Mouse (Mus musculus) bone marrow, adult 2 months (tissue): ENCODE results near the gene Camk2n2. TPM values are rescaled to one million over a fixed set of nuclear protein-coding genes. Genes with fewer than 3 reads are reported as not detected.

ENCODE experiments used
- H3K27ac ChIP-seq: fragments of 200-500 bp; 2 replicates; pipeline ENCODE4 v1.5.1; 2012; ENCODE audit warnings: low read depth, mild to moderate bottlenecking, control low read depth, inconsistent platforms, low read length; ENCODE audit not compliant: control insufficient read depth, poor library complexity, insufficient read depth
- H3K4me1 ChIP-seq: fragments of 200-500 bp; 2 replicates; pipeline ENCODE4 v1.6.1; 2011; ENCODE audit warnings: low read length; ENCODE audit not compliant: control insufficient read depth, insufficient read depth
- H3K4me3 ChIP-seq: fragments of 200-500 bp; replicated peaks from 2 replicates; pipeline ENCODE3; 2011; ENCODE audit warnings: mild to moderate bottlenecking, low read depth, low read length, control low read depth; ENCODE audit not compliant: control insufficient read depth
- CTCF ChIP-seq: fragments of 200-500 bp; IDR thresholded peaks from 2 replicates; pipeline ENCODE4 v1.5.1; 2011; ENCODE audit warnings: low read length, control low read depth; ENCODE audit not compliant: control insufficient read depth, insufficient read depth
- POLR2A ChIP-seq: fragments of 200-500 bp; IDR thresholded peaks from 2 replicates; pipeline ENCODE4 v1.6.1; 2011; ENCODE audit warnings: low read depth, mild to moderate bottlenecking, control low read depth, low read length, borderline replicate concordance; ENCODE audit not compliant: control insufficient read depth
- WGBS: fragments of 180-500 bp; shearing (Covaris S2); methylation state at CpG from one replicate; pipeline ENCODE4 v1.1.7; 2018; 5-methylcytosine and 5-hydroxymethylcytosine counted together
- polyA plus RNA-seq: library from polyadenylated mRNA; stranded (reverse); fragments of >200 nt; gene quantifications from 2 replicates; pipeline ENCODE4 v1.2.4, GENCODE M21; 2011; ENCODE audit warnings: low replicate concordance; ENCODE audit not compliant: missing spikeins, insufficient read depth, insufficient read length

The Camk2n2 gene
- polyA plus RNA-seq, 1 experiment = not detected

DNA sequence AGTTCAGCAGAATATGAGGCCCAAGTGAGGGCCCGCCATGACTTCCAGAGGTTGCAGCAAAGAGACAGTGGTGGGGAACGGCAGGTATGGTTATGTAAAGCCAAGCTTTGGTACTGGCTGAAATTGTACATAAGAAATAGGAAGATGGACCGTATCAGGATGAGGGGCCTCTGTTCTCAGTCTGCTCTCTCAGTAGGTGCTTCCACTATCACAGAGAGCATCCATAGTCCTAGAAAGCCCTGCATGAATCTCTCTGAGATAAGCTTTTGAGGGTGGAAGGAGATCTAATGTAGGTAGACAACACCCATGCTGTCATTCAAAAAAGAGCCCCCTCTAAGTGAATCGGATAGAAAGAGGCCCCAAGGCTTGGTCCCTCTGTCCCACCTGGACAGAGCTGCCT is 25.4 kb downstream of the Camk2n2 start:
- TF ChIP-seq CTCF (no peak), POLR2A (no peak)
- H3K27ac ChIP-seq = no peak overlapping the region
- no peaks in the 10 kb centered on the region for H3K4me1 ChIP-seq
- H3K4me3 ChIP-seq = no peak overlapping the region
- 84% methylated on average over 4 of the region's 4 CpGs for WGBS

DNA sequence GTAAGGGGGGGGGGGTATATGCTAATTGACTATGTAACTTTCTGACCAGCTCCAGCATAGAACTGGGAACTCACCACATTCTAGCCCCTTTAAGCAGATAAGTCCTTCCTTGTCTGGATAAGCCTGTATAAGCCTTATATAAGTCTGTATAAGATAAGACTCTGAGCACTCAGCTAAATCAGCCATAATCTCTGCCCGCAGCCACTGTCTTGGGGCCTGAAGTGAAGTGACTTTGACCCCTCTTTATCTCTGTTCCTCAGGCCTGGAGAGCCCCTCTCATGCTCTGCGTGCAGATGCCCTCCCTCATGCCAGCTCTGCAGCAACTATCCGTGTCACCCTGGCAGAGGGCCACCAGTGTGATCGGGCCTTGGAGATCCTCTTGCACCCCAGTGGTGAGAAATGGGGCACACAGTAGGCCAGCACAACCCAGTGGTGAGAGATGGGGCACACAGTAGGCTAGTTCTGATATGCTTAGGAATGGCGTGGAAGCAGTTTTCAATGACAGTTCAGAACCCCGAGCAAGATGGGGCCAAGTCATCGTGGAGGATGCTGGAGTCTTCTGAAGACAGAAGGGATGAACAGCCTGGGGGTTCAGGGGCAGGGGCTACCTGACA is 25.9 kb downstream of the Camk2n2 start:
- 70% methylated on average over 7 of the region's 7 CpGs for WGBS
- Histone ChIP-seq H3K27ac (no peak overlapping the region), H3K4me3 (no peak overlapping the region), H3K4me1 (no peaks in the 10 kb centered on the region)
- TF ChIP-seq POLR2A (no peak), CTCF (no peak)

DNA sequence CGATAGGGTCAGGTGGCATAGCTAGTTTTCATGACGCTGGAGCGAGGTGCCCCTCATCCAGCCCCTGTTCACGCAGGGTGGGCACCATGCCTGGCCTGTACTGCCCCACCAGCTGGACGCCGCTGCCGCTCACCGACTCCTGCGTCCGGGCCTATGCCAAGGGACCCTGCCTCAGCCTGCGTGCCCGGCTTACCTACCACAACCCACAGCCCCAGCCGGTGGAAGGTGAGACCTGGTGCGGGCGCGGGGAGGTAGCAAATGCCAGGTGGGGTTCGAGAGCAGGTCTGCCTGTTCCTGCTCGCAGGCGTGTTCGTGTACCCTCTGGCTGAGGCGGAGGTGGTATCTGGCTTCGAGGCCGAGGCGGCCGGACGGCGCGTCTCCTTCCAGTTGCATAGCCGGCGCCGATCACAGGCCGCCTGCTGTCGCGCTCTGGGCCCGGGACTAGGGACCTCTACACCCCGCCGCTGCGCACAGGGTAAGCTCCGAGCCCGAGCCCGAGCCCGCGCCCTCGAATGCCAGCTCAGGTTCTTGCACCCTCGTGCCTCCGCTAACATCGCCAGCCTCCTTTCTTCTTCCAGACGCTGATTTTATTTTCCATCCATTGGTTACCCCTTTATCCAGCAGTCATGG is 29.9 kb downstream of the Camk2n2 start:
- 6% methylated on average over 48 of the region's 48 CpGs for WGBS
- no peak for TF ChIP-seq CTCF
- TF ChIP-seq POLR2A = no peak
- Histone ChIP-seq H3K4me1 (no peaks in the 10 kb centered on the region), H3K4me3 (no peak overlapping the region), H3K27ac (no peak overlapping the region)

DNA sequence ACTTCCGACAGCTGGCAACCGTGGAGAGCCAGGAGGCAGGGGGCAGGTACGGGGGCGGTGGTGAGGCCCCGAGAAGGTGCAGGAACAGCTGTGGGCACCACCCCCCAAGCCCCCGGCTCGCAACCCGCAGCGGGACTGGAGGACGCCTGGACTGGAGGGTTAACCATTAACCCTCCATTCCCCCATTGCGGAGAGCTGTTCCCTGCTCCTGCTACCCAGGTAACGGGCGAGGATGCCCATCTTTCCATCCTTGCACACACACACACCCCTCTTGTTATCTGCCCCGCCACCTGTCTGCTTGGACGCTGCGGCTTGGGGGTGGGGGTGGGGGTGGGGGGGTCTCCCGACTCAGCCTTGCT is 30.4 kb downstream of the Camk2n2 start:
- Histone ChIP-seq H3K4me3 (no peak overlapping the region), H3K27ac (no peak overlapping the region), H3K4me1 (no peaks in the 10 kb centered on the region)
- 7% methylated on average over 17 of the region's 17 CpGs for WGBS
- TF ChIP-seq POLR2A = no peak
- no peak for TF ChIP-seq CTCF

DNA sequence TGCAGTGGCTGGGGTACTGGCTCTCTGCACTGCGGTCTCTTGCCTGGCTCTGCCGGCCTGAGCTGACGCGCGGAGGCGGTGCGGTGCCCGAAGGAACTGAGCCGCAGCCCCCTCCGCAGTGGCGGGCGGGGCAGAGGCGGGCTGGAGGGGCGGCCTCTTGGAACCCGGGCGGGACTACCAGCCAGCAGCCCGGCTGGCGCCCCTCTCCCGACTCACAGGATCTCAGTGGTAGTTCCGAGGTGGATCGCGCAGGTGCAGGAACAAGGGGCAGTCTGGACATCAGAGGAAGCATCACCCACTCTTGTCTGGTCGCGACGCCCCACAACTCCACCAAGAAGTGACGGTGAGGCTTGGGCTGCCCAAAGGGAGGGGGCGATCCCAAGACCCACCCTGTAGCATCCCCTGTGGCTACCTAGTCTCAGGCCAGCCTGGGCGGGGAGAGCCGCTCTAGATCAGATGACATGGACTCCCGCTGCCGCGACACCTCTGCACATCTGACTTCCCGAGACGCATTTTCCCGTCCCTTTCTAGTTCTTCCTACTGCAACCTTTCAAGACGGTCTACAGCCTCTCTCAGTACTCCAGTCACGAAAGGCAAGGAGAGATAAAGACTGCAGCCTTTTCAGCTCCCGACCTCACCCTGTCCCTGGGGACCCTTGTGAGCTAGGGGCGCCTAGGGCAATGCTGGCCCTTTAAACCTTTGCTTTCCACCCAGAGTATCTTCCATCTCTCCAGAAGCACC is 31.0 kb downstream of the Camk2n2 start:
- WGBS = under 1% methylated on average over 39 of the region's 39 CpGs
- no peak for TF ChIP-seq CTCF
- no peak for TF ChIP-seq POLR2A
- Histone ChIP-seq H3K27ac (no peak overlapping the region), H3K4me1 (no peaks in the 10 kb centered on the region), H3K4me3 (no peak overlapping the region)

DNA sequence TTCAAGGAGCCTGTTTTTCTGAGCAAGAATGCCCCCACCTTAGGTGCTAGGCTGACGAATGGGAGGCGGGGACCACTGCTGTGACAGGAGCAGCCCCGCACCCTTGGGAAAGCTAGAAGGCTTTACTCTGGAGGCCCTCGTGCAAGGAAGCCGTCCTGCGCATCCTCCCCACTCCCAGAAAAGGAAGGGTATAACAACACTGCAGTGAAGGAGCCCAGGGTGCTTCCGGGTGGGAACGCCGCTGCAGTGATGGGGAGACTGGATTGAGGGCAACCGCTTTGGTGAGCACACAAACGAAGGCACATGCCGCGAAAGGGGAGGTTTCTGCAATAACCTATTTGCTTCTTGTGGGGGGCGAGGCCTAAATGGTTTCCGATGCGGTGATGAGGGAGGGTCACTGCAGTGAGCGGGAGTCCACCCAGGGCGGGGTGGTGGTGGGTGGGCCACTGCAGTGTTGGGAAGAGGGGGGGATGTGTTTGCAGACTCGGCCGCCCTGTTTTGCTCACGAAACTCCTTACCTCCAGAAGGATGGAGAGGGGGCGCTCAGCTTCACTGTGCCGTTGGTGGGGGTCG is 31.6 kb downstream of the Camk2n2 start, which contains the start of gene Vwa5b2:
Gene Vwa5b2 (plus strand): TSS at position 106 of the 573 bp plus-strand sequence.
- H3K4me1 ChIP-seq = no peaks in the 10 kb centered on the region
- TF ChIP-seq CTCF (no peak), POLR2A (no peak)
- WGBS = 5% methylated on average over 24 of the region's 24 CpGs
- no peak within 1 kb of the TSS for H3K4me3 ChIP-seq
- no peak within 1 kb of the TSS for H3K27ac ChIP-seq

Other genes starting within 250 kb of the Camk2n2 start
- 32.1 and 71.4 TPM in 2 replicates for gene Abcc5, start 194.9 kb downstream of the Camk2n2 start, polyA plus RNA-seq
- gene Eif2b5, start 122.5 kb downstream of the Camk2n2 start, polyA plus RNA-seq = 38.0 and 64.7 TPM in 2 replicates
- gene Dvl3, start 104.3 kb downstream of the Camk2n2 start, polyA plus RNA-seq = 12.1 and 19.5 TPM in 2 replicates
- gene Ap2m1, start 85.8 kb downstream of the Camk2n2 start, polyA plus RNA-seq = 117 and 135 TPM in 2 replicates
- 30.4 and 53.5 TPM in 2 replicates for gene Abcf3, start 72.7 kb downstream of the Camk2n2 start, polyA plus RNA-seq
- not detected in 2 replicates for gene Vwa5b2, start 31.8 kb downstream of the Camk2n2 start, polyA plus RNA-seq
- 1.1 and 4.3 TPM in 2 replicates for gene Eef1akmt4, start 9.7 kb downstream of the Camk2n2 start, polyA plus RNA-seq
- not detected in 2 replicates for gene Gm49333, start 9.7 kb downstream of the Camk2n2 start, polyA plus RNA-seq
- gene Alg3, start 9.6 kb downstream of the Camk2n2 start, polyA plus RNA-seq = 7.5 and 11.3 TPM in 2 replicates
- not detected in 2 replicates for gene Ece2, start 8.5 kb upstream of the Camk2n2 start, polyA plus RNA-seq
- gene Psmd2, start 30.4 kb upstream of the Camk2n2 start, polyA plus RNA-seq = 194 and 227 TPM in 2 replicates
- 90.4 and 125 TPM in 2 replicates for gene Eif4g1, start 47.0 kb upstream of the Camk2n2 start, polyA plus RNA-seq
- 3.7 and 7.0 TPM in 2 replicates for gene Fam131a, start 72.0 kb upstream of the Camk2n2 start, polyA plus RNA-seq
- gene Polr2h, start 96.4 kb upstream of the Camk2n2 start, polyA plus RNA-seq = 31.6 and 50.1 TPM in 2 replicates
- 12.8 and 23.1 TPM in 2 replicates for gene Clcn2, start 96.5 kb upstream of the Camk2n2 start, polyA plus RNA-seq
- 0.36 TPM in 1 of 2 replicates, not detected in the other for gene Chrd, start 111.8 kb upstream of the Camk2n2 start, polyA plus RNA-seq
- not detected in 2 replicates for gene Thpo, start 113.2 kb upstream of the Camk2n2 start, polyA plus RNA-seq